Mouse (Mus musculus): ENCODE measurements at regions not wholly inside any gene's neighbourhood (a gene's known extent, or its start where the extent isn't known, plus 50 kb on each side); places are given as distances from the start of the nearest gene placed in this dataset.
"Not testable (repeated sequence)": the region's sequence is repeated elsewhere in the genome, so short reads cannot be mapped to it uniquely, and the experiment has no call there.

DNA sequence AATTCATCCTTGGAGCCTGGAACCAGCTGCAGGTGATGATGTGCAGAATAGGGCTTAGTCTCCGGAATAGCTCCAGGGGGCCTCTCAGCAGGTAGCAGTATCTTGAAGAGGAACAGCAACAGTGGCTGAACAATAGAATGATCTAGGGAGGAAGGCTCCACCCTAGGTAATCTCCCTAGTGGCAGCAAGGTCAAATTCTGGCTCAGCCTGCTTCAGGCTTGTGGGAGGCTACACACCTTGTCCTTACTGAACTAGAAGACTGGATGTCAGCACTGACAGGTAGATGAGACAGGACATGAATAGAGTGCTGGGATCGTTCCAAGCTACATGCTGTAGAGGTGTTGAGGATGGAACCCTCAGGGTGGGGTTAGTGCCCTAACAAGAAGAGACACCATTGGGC is 80.8 kb upstream of the Pdk4 start:
- H3K4me2 ChIP-seq (ENCODE audit: low read length); H3K27ac ChIP-seq (ENCODE audit: low read length); H3K9ac ChIP-seq (replicated peaks; ENCODE audit: low read depth, low read length); H3K4me1 ChIP-seq (replicated peaks; ENCODE audit: control insufficient read depth, insufficient read depth, low read length); H3K36me3 ChIP-seq (ENCODE audit: control insufficient read depth, insufficient read depth); H3K4me3 ChIP-seq (replicated peaks; ENCODE audit: low read length); H3K27me3 ChIP-seq (replicated peaks; ENCODE audit: control insufficient read depth, insufficient read depth, low read length); H3K9me3 ChIP-seq (ENCODE audit: control insufficient read depth, low read length); ATAC-seq: not testable (repeated sequence)
- 83% methylated on average over 2 of the region's 2 CpGs for WGBS

DNA sequence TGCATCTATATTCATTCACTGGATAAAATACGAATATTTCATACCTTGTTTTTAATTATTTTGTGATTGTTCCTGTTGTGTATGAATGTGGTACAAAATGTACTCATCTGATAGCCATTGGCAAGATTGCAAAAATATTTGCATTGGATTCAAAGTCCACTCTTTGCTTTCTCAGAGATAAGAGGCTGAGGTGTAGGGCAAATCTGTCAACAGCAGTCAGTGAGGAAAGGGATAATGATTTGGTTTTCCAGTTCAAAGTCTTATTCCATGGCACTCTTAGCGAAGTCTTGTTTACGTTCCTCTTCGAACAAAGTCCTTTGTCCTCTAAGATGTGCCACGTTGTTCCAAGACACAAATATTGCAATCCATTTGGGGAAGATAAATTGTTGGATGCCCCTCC is 70.5 kb upstream of the Pdk4 start:
- H3K4me3 ChIP-seq (replicated peaks; ENCODE audit: low read length): no peak overlapping the region
- no peak for ATAC-seq
- 78% methylated on average over 5 of the region's 5 CpGs for WGBS

GRCm38 (mm10) chr6:5565049-5565448 is 68.9 kb upstream of the Pdk4 start:
- Histone ChIP-seq H3K4me2 (ENCODE audit: low read length) (no peak overlapping the region), H3K27ac (ENCODE audit: low read length) (no peak overlapping the region), H3K27me3 (replicated peaks; ENCODE audit: control insufficient read depth, insufficient read depth, low read length) (no peaks in the 10 kb centered on the region), H3K9me3 (ENCODE audit: control insufficient read depth, low read length) (no peaks in the 10 kb centered on the region), H3K36me3 (ENCODE audit: control insufficient read depth, insufficient read depth) (no peaks in the 10 kb centered on the region), H3K4me1 (replicated peaks; ENCODE audit: control insufficient read depth, insufficient read depth, low read length) (no peaks in the 10 kb centered on the region), H3K9ac (replicated peaks; ENCODE audit: low read depth, low read length) (no peak overlapping the region), H3K4me3 (replicated peaks; ENCODE audit: low read length) (no peak overlapping the region)
- no peak for ATAC-seq
- WGBS: 85% methylated on average over 2 of the region's 2 CpGs

More for the DNA sequence above, 70.5 kb upstream of the Pdk4 start:
- H3K9ac ChIP-seq (replicated peaks; ENCODE audit: low read depth, low read length): no peak overlapping the region
- H3K4me2 ChIP-seq (ENCODE audit: low read length): no peak overlapping the region
- no peaks in the 10 kb centered on the region for H3K36me3 ChIP-seq (ENCODE audit: control insufficient read depth, insufficient read depth)
- H3K9me3 ChIP-seq (ENCODE audit: control insufficient read depth, low read length): no peaks in the 10 kb centered on the region
- no peak overlapping the region for H3K27ac ChIP-seq (ENCODE audit: low read length)
- H3K27me3 ChIP-seq (replicated peaks; ENCODE audit: control insufficient read depth, insufficient read depth, low read length): no peaks in the 10 kb centered on the region
- H3K4me1 ChIP-seq (replicated peaks; ENCODE audit: control insufficient read depth, insufficient read depth, low read length): no peaks in the 10 kb centered on the region

DNA sequence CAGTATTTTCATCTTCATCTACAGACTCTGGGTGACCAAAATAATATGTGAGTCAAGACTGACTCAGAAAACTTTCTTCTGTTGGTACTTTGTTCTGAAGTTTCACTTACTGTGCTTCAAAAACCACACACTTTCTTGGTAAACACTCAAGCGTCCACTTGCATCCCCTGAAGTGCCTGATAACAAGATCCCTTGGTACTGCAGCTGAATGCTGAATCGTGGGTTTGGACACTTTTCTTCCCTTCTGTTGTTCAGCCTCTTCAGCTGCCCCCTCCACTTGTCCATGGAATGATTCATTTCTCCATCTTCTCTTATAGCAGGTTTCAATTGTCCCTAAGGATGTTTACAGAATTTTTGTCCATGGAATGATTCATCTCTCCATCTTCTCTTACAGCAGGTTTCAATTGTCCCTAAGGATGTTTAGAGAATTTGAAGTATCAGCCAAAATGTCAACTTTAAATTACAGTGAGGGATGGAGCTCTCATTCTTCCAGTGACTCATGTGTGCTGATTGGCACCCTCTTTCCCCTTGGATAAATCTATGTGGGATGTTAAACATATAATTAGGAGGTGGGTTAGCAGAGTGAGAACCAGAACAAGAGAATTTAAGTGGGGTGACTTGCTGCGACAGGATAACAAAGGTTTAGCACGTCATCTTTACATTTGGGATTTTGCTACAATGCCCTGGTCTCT is 57.7 kb upstream of the Pdk4 start:
- Histone ChIP-seq H3K36me3 (ENCODE audit: control insufficient read depth, insufficient read depth) (no peaks in the 10 kb centered on the region), H3K4me2 (ENCODE audit: low read length) (no peak overlapping the region), H3K27me3 (replicated peaks; ENCODE audit: control insufficient read depth, insufficient read depth, low read length) (no peaks in the 10 kb centered on the region), H3K27ac (ENCODE audit: low read length) (no peak overlapping the region), H3K4me3 (replicated peaks; ENCODE audit: low read length) (no peak overlapping the region), H3K9ac (replicated peaks; ENCODE audit: low read depth, low read length) (no peak overlapping the region), H3K4me1 (replicated peaks; ENCODE audit: control insufficient read depth, insufficient read depth, low read length) (no peaks in the 10 kb centered on the region), H3K9me3 (ENCODE audit: control insufficient read depth, low read length) (no peaks in the 10 kb centered on the region)
- ATAC-seq: no peak
- WGBS: 43% methylated on average over 4 of the region's 4 CpGs

DNA sequence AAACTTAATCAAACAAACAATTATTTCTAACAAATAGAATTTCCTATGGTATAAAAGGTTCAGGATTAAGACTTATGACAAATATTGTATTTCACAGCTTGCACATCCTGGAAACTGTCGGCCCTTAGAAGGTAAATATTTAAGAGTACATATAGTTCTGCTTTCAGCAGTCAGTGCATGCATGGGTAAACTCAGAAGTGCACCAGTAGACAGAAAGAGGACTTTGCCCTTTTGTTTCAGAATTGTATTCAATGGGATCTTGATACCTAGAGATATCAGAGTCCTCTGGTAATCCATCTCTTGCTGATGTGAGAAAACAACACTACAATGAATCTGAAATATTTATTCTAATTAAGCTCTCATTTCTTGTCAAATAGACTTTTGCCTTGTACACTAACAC is 54.0 kb upstream of the Pdk4 start:
- H3K27ac ChIP-seq (ENCODE audit: low read length): no peak overlapping the region
- WGBS: 89% methylated on average over 1 of the region's 1 CpGs
- H3K36me3 ChIP-seq (ENCODE audit: control insufficient read depth, insufficient read depth): no peaks in the 10 kb centered on the region
- no peaks in the 10 kb centered on the region for H3K4me1 ChIP-seq (replicated peaks; ENCODE audit: control insufficient read depth, insufficient read depth, low read length)
- no peak overlapping the region for H3K9ac ChIP-seq (replicated peaks; ENCODE audit: low read depth, low read length)
- H3K4me3 ChIP-seq (replicated peaks; ENCODE audit: low read length): no peak overlapping the region
- H3K27me3 ChIP-seq (replicated peaks; ENCODE audit: control insufficient read depth, insufficient read depth, low read length): no peaks in the 10 kb centered on the region
- ATAC-seq: no peak
- no peak overlapping the region for H3K4me2 ChIP-seq (ENCODE audit: low read length)
- H3K9me3 ChIP-seq (ENCODE audit: control insufficient read depth, low read length): no peaks in the 10 kb centered on the region
